Mouse (Mus musculus) myocyte (in vitro differentiated cells): ENCODE measurements around the gene Pigg.
"Not testable (repeated sequence)": the region's sequence is repeated elsewhere in the genome, so short reads cannot be mapped to it uniquely, and the experiment has no call there.

Experiments used
- E2F4 ChIP-seq: IDR thresholded peaks from one replicate; pipeline ENCODE4 v1.6.1; 2011; ENCODE audit warnings: mild to moderate bottlenecking, control low read depth, moderate library complexity; ENCODE audit not compliant: insufficient read depth
- MAX ChIP-seq: IDR thresholded peaks from one replicate; pipeline ENCODE4 v1.6.1; 2011; ENCODE audit warnings: low read depth, mild to moderate bottlenecking, control low read depth
- MYOD1 ChIP-seq, 3 experiments: IDR thresholded peaks; one replicate each; pipeline ENCODE4 v1.6.1; 2011; ENCODE audit warnings: control low read depth in 2 of 3, low read depth in 2 of 3, mild to moderate bottlenecking in 2 of 3, moderate library complexity in 1 of 3; ENCODE audit not compliant: insufficient read length in 2 of 3, control insufficient read depth in 1 of 3
- MYOG ChIP-seq, 3 experiments: IDR thresholded peaks; one replicate each; pipeline ENCODE4 v1.6.1; 2011; ENCODE audit warnings: control low read depth in 2 of 3, low read depth in 2 of 3, mild to moderate bottlenecking in 2 of 3; ENCODE audit not compliant: insufficient read length in 2 of 3, control insufficient read depth in 1 of 3, insufficient read depth in 1 of 3
- POLR2A ChIP-seq: IDR thresholded peaks from one replicate; pipeline ENCODE4 v1.6.1; 2011; ENCODE audit warnings: low read depth, mild to moderate bottlenecking, control low read depth, moderate library complexity; ENCODE audit not compliant: insufficient read length
- POLR2AphosphoS2 ChIP-seq: IDR thresholded peaks from one replicate; pipeline ENCODE4 v1.6.1; 2011; ENCODE audit warnings: low read depth, control low read depth; ENCODE audit not compliant: insufficient read length
- REST ChIP-seq: IDR thresholded peaks from one replicate; pipeline ENCODE4 v1.6.1; 2011; ENCODE audit warnings: mild to moderate bottlenecking, control low read depth, moderate library complexity; ENCODE audit not compliant: insufficient read depth, insufficient read length
- TCF12 ChIP-seq: IDR thresholded peaks from one replicate; pipeline ENCODE4 v1.6.1; 2011; ENCODE audit warnings: mild to moderate bottlenecking, control low read depth; ENCODE audit not compliant: poor library complexity, insufficient read depth, severe bottlenecking
- USF1 ChIP-seq: IDR thresholded peaks from one replicate; pipeline ENCODE4 v1.6.1; 2011; ENCODE audit warnings: low read depth, mild to moderate bottlenecking, control low read depth, moderate library complexity

GRCm38 (mm10) chr5:108263785-108264184, 48.6 kb upstream of the Pigg start:
- TF ChIP-seq POLR2AphosphoS2; MYOG (IDR thresholded peaks at IDR 0.05; ENCODE audit: control insufficient read depth in 1 of 3, insufficient read depth in 1 of 3, insufficient read length in 2 of 3, low read depth in 2 of 3); POLR2A; REST; E2F4; MAX; MYOD1 (IDR thresholded peaks at IDR 0.05; ENCODE audit: control insufficient read depth in 1 of 3, insufficient read length in 2 of 3, low read depth in 2 of 3); USF1; TCF12: not testable (repeated sequence)
